Mouse (Mus musculus) ES-CJ7 (cell line): Measurements from ENCODE around the gene Plppr3.

Source experiments
- DNase-seq: peaks from one replicate; pipeline ENCODE4 v3.0.0; 2011; ENCODE audit warnings: low read depth, low spot score

Plppr3 gene

GRCm38 (mm10) chr10:79820277-79820676 is 54.2 kb downstream of the Plppr3 start:
- DNase-seq, result no peak

GRCm38 (mm10) chr10:79819606-79820005 is 54.8 kb downstream of the Plppr3 start:
- no peak for DNase-seq

GRCm38 (mm10) chr10:79818225-79818624 is 56.2 kb downstream of the Plppr3 start:
- no peak for DNase-seq

- DNase-seq, result no peak
Measured at GRCm38 (mm10) chr10:79817111-79817510, 57.3 kb downstream of the Plppr3 start.

GRCm38 (mm10) chr10:79815671-79816494 is 58.6 kb downstream of the Plppr3 start:
- no peak for DNase-seq

- no peak for DNase-seq
Measured at GRCm38 (mm10) chr10:79814271-79814842, 60.1 kb downstream of the Plppr3 start.

GRCm38 (mm10) chr10:79811736-79812637 is 62.4 kb downstream of the Plppr3 start:
- DNase-seq, result peak; percentile 76
